Mouse (Mus musculus): Measurements from ENCODE around the gene Bcl2l1.

DNA sequence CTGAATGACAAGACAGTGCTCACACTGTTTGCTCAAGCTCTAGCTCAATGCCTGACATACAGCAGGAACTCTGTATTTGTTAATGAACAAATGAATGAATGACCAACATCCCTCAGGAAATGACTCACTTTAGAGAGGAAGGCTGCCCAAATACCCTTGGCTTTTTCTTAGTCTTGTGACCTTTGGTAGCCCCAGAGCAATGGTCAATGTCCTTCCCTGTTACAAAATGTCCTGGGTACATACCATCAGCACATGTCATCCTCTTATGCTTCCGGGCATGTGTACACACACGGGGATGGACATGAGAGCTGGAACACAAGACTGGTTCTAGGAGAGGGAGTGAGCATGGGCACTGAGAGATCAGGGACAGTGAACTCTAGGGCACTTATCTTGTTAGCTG lies 25.5 kb downstream of the Bcl2l1 start:
- no peak for TF ChIP-seq POLR2A (IDR thresholded peaks at IDR 0.05; ENCODE audit: extremely low read depth, insufficient read depth, low read length)
- TF ChIP-seq CTCF (IDR thresholded peaks at IDR 0.05; ENCODE audit: low read depth, low read length) = no peak
